Mouse (Mus musculus) ES-E14 (cell line): ENCODE measurements around the gene Stx12.

Experiments used
- ZC3H11A ChIP-seq: IDR thresholded peaks from 2 replicates; pipeline ENCODE4 v1.6.1; 2012; ENCODE audit warnings: low read depth, mild to moderate bottlenecking, inconsistent platforms, low read length, borderline replicate concordance
- ZNF384 ChIP-seq: IDR thresholded peaks from 2 replicates; pipeline ENCODE4 v1.6.1; 2012; ENCODE audit warnings: low read depth, low read length, inconsistent platforms

DNA sequence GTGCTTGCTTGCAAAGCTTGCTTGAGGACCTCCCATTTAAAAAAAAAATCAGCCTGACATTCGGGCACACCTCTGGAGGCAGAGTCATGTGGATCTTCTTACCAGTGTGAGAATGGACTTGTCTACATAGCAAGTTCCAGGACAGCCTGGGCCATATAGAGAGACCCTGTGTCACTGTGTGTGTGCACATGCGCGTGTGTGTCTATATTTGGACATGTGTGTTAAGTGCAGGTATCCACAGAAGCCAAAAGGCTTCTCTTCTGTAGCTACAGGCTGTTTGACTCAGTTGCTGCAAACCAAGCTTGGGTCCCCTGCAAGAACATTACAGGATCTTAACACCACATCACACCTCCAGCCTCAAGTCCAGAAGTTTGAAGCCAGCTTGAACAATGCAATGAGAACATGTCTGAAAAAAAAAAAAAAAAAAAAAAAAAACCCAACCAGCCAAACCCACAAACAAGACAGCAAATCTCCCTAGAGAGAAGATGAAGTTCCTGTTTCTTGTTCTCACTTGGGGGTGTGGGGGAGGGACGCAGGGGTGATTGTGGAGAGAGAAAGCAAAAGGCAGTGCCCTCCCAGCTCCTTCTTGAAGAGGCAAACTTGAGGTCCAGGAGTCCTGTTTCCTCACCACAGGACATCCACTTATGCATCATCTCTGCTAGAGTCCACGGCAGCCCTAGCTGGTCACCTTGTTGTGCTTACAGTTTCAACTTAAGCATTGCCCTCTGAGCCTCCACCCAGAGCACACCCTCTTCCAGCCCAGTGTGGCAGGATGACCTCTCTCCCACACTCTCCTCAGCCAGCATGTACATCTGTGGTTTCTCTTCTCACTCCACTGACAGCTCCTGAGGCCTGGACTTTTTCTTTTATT, 76.3 kb downstream of the Stx12 start:
- TF ChIP-seq ZNF384, result 0 out of 2 replicates have a peak, but pooled peaks have one; percentile 20
- TF ChIP-seq ZC3H11A, result no peak
